Mouse (Mus musculus): ENCODE data around the gene Tff1. TPM values are rescaled to one million over a fixed set of nuclear protein-coding genes. Genes with fewer than 3 reads are reported as not detected.

Tff1 gene
- total RNA-seq, 2 experiments from 2014 or later = not detected

- DNase-seq = no peak
Measured at GRCm38 (mm10) chr17:31152966-31153499, 12.0 kb downstream of the Tff1 start.

- DNase-seq = no peak
Measured at GRCm38 (mm10) chr17:31152512-31152911, 12.6 kb downstream of the Tff1 start.

- no peak for DNase-seq
Measured at GRCm38 (mm10) chr17:31145998-31146397, 19.1 kb downstream of the Tff1 start.

GRCm38 (mm10) chr17:31144040-31145037 is 20.7 kb downstream of the Tff1 start, which contains the start of gene Tff2:
Gene Tff2, minus strand, starts transcription at chr17:31144282.
- no peak for DNase-seq

- DNase-seq = no peak
Measured at GRCm38 (mm10) chr17:31142116-31142515, 23.0 kb downstream of the Tff1 start.

GRCm38 (mm10) chr17:31138398-31138797 is 26.7 kb downstream of the Tff1 start:
- DNase-seq = peak; percentile 25

GRCm38 (mm10) chr17:31136821-31137220 is 28.3 kb downstream of the Tff1 start:
- DNase-seq = no peak

GRCm38 (mm10) chr17:31136291-31136690 is 28.8 kb downstream of the Tff1 start:
- no peak for DNase-seq

GRCm38 (mm10) chr17:31134913-31135312 is 30.2 kb downstream of the Tff1 start:
- DNase-seq = no peak

- DNase-seq = no peak
Measured at GRCm38 (mm10) chr17:31133776-31134175, 31.3 kb downstream of the Tff1 start.

GRCm38 (mm10) chr17:31131269-31131821 is 33.7 kb downstream of the Tff1 start:
- DNase-seq = no peak

GRCm38 (mm10) chr17:31129452-31129851 is 35.6 kb downstream of the Tff1 start, which contains the start of gene Tff3:
Gene Tff3, minus strand, starts transcription at chr17:31129646.
- DNase-seq = no peak

- no peak for DNase-seq
Measured at GRCm38 (mm10) chr17:31128708-31129318, 36.3 kb downstream of the Tff1 start.

GRCm38 (mm10) chr17:31125548-31126266 is 39.4 kb downstream of the Tff1 start:
- no peak for DNase-seq

GRCm38 (mm10) chr17:31121975-31122374 is 43.1 kb downstream of the Tff1 start:
- no peak for DNase-seq

GRCm38 (mm10) chr17:31119429-31119828 is 45.6 kb downstream of the Tff1 start:
- DNase-seq = peak; percentile 42

- DNase-seq = no peak
Measured at GRCm38 (mm10) chr17:31117946-31118345, 47.1 kb downstream of the Tff1 start.

- no peak for DNase-seq
Measured at GRCm38 (mm10) chr17:31116063-31116462, 49.0 kb downstream of the Tff1 start.

- DNase-seq = no peak
Measured at GRCm38 (mm10) chr17:31113191-31113856, 51.8 kb downstream of the Tff1 start.
